Mouse (Mus musculus): ENCODE measurements at regions not wholly inside any gene's neighbourhood (a gene's known extent, or its start where the extent isn't known, plus 50 kb on each side); places are given as distances from the start of the nearest gene placed in this dataset.

DNA sequence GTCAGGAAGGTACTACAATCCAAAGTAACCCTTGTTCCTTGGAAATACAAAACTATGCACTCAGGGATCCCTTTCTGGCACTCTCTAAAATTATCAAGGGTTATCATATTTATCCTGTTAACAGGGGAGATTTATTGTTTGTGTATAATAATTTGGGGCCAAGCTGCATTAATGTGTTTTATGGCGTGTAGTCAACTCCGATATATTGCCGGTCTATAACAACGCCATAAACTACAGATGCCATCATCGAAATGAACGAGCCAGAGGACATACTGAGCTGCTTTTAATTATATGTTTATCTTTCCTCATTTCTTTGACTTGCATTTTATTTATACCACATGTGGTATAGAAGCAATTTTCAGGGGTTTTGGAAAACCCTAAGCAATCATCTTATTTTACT lies 147.2 kb downstream of the Nr2f2 start:
- no peak for DNase-seq (ENCODE audit: low spot score in 2 of 2)

DNA sequence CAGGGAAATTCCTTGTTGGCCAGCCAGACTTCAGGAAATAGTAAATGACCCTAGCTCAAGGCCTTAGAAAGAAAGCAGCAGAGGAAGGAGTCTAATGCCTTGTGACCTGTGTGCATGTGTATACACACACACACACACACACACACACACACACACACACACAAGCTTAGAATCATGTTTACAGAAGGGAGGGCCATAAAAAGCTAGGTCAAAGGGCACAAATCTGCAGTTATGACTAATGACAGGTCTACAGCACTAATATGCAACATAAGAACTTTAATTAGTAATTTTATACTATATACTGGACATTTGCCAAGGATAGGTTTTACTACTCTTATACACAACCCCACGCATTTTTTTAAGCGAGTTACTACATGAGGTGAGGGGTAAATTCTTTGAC lies 149.4 kb downstream of the Nr2f2 start:
- DNase-seq (ENCODE audit: low spot score in 2 of 2), result no peak

DNA sequence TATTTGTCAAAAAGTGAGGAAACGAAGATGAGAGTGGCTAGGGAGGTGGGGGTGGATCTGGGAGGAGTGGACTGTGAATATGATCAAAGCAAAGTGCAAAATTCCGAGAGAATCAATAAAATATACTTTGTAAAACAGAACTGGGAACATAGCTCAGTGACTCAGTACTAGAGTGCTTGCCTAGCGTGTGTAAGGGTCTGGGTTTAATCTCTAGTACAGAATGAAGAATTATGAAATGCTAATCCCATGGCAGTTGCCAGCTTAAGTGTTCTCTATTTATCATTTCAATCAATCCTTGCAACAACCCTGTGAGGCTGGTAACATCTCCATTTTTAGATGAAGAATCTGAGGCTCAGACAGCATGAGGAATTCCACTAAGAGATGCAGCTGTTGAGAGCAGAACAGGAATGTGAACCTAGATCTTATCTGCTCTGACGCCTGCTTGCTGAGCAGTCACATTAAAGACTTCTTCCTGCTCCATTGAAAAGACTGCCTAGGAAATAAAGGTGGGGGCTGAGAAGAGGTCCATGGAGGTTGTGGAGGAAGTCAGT lies 152.5 kb downstream of the Nr2f2 start:
- no peak for DNase-seq (ENCODE audit: low spot score in 2 of 2)

DNA sequence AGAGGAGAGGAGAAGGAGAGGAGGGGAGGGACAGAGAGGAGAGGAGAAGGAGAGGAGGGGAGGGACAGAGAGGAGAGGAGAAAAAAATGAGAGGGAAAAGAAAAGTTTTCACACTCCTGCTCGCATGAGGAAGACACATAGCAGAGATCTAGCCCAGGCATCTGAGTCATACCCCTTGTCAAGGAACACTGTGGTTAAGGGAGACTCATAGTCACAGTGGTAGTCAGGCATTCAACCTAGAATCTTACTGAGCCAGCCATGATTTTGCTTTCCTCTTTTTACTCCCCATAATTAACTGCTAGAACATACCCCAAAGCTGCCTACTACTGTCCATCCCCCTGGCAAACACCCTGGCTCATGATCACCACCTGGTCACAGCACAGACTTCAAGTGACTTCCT lies 160.6 kb downstream of the Nr2f2 start:
- DNase-seq (ENCODE audit: low spot score in 2 of 2), result no peak

DNA sequence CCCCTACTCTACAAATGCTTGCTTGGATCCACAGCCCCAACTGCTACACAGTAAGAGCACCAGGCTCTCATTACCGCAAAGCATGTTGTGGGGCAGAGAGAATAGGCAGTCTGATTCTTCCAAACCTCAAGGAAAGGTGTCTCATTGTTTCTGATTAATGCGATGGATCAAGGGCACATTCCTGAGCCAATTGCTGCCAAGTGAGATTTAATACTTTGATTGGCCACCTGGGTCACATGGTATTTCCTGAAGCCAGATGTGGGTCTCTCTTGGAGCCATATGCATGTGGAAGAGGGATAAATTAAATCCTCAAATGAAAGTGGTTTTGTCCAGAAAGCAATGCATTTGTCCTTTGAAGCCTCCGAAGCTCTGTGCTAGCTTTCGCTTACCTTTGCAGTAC lies 166.3 kb downstream of the Nr2f2 start:
- DNase-seq (ENCODE audit: low spot score in 2 of 2), result no peak

DNA sequence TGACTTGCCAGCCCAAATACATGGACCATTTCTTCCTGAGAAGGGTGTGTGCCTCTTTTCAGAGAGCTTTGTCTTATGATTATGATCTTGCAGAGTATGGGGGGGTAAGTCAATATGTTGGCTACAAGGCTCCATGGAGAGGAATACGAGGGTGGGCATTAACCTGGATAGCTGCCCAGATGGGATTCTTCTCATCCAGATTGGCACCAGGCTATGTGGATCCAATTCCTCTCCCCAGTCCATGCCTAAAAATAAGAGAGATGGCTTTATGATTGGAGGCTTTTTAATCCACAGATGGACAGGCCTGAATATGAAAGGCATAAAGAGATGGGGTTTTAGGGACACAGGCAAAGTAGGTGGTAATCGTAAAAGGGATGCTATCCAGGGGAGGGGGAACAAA lies 187.6 kb downstream of the Nr2f2 start:
- no peak for DNase-seq (ENCODE audit: low spot score in 2 of 2)

DNA sequence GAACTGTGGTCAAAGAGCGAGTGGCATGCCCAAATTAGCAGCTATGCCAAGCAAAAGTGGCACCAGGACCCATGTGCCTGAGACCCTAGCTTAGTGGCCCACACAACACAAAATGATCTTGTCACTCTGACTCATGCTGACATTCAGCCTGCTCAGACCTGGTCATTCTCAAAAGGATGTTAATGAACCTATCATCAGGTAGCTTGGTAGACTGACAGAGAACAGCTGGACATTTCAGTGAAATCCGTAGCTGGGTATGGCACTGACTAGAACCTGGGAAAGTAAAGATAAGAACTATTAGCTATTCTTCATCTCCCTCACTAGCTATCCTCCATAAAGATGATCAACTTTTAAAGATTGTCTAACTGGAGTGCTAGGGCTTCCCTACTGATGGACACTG lies 188.5 kb downstream of the Nr2f2 start:
- no peak for DNase-seq (ENCODE audit: low spot score in 2 of 2)

DNA sequence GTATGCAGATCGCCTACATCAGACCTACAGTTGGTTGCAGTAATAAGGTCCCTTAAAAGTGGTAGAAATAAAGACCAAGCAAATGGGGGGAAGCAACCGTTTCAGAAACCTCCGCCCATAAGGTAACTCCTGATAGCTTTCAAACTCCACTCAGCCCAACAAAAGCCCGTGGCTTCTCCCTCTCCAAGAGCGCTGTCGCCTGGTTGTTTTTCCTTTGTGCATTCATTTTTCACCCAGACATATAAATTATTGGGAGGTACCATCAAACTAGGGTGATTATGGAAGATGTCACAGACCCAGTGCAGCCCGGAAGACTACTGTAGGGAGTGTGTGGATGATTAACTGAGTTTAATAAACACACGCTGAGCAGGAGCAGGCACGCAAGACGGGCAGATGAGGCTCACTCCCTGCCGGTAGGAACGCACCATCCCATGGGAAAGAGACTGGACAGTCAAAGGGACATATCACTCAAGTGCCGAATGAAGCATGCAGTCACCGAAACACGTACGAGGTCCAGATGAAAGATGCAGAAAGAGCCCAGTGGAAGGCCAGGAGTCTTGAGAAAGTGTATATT lies 189.8 kb downstream of the Nr2f2 start:
- DNase-seq (ENCODE audit: low spot score in 2 of 2), result no peak

DNA sequence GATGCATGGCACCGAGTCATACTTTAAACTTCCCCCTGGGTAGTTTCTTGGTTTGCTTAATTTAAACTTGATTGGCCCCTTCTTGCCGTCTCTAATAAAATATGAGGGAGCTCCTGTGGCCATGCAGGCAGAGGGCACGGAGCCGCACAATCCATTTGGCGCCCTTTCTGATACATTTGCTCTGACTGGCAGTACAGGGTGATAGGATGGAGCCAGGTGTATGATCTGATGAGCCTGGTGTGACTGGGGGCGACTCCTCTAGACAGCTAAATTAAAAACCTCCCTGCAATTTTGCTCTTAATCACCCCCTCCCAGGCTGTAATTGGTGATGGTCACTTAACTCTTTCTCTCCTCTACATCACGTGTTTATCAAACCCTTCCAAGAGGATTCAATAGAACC lies 190.4 kb downstream of the Nr2f2 start:
- no peak for DNase-seq (ENCODE audit: low spot score in 2 of 2)

DNA sequence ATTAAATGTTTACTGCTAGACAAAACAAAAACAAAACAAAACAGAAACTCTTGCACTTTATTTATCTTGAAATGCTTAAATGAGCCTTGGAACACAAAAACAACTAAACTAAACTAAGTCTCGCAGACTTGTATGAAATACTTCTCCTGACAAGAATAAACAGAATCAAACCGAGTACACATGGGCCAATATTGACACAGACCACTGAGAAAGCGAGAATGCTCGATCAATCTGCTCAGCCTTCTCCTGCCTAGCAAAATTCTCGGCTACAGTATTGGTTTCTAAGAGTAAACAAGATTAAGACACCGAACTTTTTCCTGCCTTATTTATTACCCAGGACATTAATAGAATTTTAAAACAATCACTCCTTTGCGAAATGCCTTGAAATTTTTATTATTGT lies 194.1 kb downstream of the Nr2f2 start:
- DNase-seq (ENCODE audit: low spot score in 2 of 2), result no peak

DNA sequence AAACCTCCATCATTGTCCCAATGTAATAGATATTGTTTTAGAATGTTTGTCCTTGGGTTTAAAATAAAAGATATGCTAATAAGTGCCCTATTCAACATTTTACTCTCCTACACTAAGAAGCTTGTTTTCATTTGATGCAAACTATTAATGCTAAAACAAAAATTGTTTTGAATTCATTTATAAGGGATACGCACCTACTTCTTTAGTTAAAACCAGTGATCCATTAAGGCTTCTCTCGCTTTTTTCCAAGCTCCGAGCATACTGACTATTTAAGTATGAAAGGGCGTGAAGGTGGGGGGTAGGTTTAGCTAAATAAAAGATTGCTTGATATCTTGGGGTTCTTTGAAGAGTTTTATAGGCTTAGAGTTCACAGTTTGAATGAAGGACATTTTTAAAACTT lies 195.1 kb downstream of the Nr2f2 start:
- no peak for DNase-seq (ENCODE audit: low spot score in 2 of 2)

DNA sequence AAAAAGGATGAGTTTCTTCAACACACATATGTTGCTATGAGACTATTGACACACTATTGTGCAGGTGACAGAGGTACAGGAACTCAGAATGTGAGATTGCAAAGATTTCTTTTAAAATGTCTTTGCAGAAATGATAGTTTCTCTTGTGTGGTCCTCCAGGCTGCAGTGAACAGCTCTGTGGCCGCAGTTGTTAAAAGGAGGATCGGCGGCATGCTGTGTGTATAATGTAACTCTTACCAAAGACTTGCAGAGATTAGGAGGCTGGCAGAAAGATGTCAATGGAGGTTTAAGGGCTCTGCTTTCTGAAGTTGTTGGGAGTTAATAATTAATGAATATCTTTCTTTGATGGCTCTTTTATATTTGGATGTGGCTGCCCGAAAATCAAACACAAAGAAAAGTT lies 198.5 kb downstream of the Nr2f2 start:
- DNase-seq (ENCODE audit: low spot score in 2 of 2), result no peak

DNA sequence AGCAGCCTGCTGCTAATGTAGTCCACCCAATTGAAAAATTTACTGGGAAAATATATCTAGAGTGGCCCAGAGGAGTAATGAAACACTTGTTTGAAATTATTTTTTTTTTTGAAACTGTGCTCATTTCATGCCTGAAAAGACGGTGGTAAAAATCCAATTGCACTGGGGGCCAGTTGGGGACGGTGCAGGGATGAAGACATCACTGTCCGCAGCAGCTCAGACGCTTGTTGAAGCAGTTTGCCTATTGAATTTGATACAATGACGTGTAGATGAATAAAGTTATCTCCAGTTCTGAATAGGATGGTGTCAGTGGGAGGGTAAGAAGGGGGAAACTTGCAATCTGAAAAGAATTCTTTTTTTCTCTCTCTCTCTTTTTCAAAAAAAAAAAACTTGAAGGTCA lies 200.5 kb downstream of the Nr2f2 start:
- DNase-seq (ENCODE audit: low spot score in 2 of 2), result no peak

DNA sequence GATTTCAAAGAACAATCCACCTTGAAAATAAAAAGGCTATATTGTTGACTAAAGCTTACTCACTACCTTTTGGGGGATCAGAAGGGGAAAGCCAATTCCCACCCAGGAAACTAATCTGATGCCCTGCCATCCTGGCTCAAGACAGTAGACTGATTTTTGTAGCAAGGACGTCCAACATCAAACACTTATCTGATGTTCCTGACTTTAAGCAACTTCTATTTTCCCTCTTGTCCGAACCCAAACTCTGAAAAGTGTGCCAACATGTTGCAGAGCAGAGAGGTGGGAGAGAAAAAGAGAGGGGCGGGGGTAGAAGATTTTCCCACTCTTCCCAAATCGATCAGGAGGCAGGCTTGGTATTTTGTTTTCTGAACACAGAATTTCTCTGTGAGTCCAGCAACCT lies 201.0 kb downstream of the Nr2f2 start:
- DNase-seq (ENCODE audit: low spot score in 2 of 2), result no peak

DNA sequence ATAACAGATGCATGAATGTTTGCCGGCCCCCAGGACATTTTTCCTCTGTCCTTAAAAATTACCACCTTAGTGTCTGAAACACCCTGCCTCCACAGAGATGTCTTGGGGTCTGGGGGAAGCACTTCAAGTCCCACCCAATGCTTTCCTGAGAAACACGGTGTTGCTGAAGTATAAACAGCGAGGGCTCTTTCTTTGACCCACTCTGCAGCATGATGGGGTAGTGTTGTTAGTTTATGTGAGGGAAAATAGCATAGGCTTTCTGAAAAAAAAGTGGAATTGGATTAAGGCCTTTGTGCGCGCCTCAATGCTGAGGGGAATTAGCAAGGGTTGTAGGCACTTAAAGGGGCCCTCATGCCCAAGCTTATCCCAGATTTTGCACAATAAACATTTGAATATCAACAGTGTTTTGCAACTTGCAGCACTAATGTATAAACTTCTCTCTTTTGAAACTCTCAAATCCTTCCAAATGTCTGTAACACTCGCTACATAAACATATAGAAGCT lies 201.8 kb downstream of the Nr2f2 start:
- DNase-seq (ENCODE audit: low spot score in 2 of 2), result no peak

DNA sequence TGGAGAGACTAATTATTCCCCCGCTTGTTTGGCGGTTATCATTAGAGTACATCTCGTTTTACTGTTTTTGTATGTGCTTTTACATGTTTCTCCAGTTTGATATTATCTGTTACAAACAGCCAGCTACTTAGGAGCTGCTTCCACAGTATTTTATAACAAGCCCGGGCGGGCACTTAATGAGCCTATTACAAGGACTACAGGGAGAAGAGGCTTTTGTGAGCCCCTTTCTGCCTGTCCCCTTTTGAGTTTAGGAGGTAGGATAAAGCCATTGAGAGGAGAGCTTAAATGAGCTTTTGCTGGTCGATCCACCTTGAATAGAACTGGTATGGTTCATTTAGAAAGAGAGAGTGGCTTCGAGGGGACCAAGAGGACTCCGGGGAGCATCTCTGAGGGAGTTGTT lies 208.0 kb downstream of the Nr2f2 start:
- no peak for DNase-seq (ENCODE audit: low spot score in 2 of 2)

DNA sequence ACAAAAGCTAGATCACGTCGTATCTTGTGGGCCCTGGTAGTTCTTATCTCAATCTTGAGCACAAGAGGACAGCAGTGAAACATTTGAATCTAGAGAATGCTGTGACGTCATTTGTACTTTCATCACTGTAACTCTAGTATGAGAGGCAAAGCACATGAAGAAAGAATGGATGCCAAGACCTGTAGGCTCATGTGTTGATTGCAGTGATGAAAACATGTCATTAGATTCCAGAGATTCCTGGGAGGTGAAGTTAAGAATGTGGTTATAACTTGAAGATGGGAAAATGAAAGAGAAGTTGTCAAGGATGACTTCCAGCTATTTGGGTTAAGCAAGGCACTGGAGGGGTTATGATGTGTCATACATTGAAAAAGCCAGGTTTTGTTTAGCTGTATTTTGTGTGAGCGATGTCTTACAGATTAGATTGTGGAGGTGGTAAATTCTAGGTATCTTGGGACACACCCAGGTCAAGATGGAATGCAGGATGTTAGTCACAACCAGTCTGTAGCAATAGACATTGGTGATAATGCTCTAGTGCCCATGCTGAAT lies 221.7 kb downstream of the Nr2f2 start:
- no peak for DNase-seq (ENCODE audit: low spot score in 2 of 2)

DNA sequence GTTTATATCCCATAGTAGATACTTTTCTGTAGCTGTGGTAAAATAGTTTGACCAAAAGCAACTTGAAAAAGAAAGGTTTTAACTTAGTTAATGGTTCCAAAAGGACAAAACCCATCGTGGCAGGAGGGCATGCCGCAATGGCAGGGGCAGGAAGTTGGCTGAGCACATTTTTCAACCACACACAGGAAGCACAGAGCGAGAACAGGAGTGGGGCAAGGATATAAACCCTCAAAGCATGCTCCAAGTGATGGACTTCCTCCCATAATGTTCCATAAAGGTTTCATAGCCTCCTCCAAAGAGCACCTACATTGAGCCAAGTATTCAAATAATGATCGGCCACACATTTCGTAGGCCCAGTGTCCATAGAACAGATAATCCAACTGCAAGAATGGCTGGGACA lies 229.7 kb downstream of the Nr2f2 start:
- DNase-seq (ENCODE audit: low spot score in 2 of 2), result no peak

DNA sequence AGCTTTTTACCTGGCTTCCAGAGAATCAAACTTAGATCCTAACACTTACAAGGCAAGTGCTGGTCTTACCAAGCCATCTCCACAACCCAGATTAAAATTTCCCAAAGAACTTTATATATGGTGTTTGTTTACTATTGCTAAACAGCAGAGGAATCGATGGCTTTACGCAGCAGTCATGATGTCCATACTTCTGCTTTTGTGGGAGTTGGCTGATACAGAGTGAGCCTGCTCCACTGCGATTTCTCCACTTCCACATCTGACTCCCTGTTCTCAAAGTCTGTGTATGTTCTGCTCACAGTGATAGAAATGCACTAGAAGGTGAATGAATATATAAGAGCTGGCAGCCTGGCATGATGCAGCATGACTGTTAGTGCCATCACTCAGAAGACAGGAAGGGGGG lies 231.1 kb downstream of the Nr2f2 start:
- no peak for DNase-seq (ENCODE audit: low spot score in 2 of 2)

DNA sequence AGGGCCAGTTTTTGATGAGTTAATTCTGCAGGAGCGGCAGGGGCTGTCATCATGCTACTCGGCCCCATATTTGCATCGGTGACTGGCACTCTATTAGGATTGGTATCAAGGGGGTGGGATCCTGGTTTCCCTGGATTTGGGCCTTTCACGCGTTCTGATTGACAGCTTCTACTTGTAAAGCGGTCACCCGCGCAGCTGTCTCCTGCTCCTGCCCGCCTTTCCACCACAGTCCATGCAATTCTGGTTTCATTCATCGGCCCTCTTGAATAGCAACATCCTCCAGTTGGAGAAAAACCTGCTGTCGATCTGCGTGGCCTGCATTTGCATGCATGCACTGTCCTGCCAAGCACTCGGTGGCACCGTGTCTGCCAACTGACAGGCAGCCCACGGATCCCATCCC lies 236.6 kb downstream of the Nr2f2 start:
- no peak for DNase-seq (ENCODE audit: low spot score in 2 of 2)

DNA sequence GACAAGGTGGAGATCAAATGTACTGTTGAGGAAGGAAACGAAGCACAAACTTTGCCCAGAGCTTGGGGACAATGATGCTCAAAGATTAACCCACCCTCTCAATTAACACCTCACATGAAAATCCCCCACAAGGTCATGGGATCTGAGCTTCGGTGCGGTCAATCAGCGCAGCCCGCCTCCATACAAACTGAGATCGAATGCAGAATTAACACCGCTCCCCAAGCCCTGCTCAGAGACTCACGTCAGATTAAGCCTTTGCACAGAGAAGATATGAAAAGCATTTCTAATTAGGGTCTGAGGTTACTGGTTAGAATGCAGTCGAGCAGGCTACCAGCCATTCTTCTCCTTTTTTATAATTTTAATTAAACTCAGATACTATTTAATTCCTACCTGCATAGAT lies 243.7 kb downstream of the Nr2f2 start:
- no peak for DNase-seq (ENCODE audit: low spot score in 2 of 2)

DNA sequence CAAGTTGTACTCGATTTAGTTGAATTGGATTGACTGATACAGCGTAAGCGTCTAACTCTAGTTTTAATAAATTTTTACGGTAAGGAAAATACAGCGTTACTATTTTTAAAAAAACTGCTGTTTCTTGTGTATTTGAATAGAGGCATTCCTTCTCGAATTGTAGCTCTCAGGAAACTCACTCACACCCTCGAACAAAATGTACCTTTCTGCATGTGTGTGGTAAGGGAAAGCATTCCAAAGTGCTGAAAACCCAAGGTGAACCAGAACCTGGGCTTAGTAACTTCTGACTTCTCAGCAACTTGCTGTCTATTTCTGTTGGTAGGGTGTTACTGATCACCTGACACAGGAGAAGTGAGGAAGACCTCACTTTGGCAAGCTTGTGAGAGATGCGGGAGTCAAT lies 247.0 kb downstream of the Nr2f2 start:
- DNase-seq (ENCODE audit: low spot score in 2 of 2), result no peak

DNA sequence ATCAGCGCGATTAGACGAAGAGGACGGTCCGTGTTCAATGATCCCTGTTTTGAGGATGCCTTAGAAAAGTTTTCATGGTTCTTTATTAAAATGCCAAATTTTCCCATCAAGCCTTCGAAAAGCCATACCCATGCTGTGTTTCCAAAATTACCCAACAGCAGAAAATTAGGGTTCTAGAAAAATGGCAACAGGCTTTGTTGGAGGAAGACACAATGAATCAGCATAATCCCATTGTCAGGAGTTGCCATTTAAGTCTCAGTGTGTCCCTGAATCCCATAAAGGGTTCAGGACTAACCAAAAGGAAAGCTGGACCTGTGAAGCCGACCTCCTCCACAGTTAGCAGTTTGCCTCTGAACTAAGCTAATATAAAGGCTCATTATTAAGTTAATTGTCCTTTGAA lies 247.6 kb downstream of the Nr2f2 start:
- DNase-seq (ENCODE audit: low spot score in 2 of 2), result no peak

Data from left cerebral cortex, adult 9 months (tissue).